In the genomic region with DNA sequence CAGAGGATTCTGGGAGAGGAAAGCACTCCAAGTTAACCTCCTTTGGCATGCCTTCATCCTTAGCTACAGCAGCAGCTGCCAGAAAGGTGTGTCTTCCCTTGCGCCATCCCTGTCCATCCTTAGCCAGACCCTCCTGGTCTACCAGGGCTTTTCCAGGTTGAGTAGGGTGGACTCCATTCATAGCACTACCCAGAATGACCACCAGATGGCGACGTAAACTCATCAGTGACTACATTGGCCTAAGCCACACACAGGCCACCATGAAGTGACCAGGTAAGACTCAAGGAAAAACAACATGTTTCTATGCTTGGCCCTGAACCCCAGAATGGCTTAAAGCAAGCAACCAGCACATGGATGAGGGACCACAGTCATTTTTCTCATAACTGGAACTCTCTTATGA, we compare ENCODE assay signal across 8 mouse cellular contexts. TPM values are rescaled to one million over a fixed set of nuclear protein-coding genes. Genes with fewer than 3 reads are reported as not detected.
DNase-seq lines count a peak whose midpoint lies in the region; ATAC-seq and TF ChIP-seq lines count a peak whose summit lies in the region.

No protein-coding gene starts in this region.

- H3K36me3 ChIP-seq in heart, embryonic 11.5 days (ENCODE audit: control insufficient read depth, insufficient read depth, low read length) = no peaks in the 10 kb centered on the region
- no peaks in the 10 kb centered on the region for H3K36me3 ChIP-seq in kidney, embryonic 15.5 days

- TF ChIP-seq POLR2A in embryonic fibroblast, embryonic 13.5 days (IDR thresholded peaks at IDR 0.05; ENCODE audit: low read depth, low read length) = no peak

- no peak overlapping the region for H3K4me3 ChIP-seq in embryonic fibroblast, embryonic 13.5 days (ENCODE audit: insufficient read depth, low read length)
- no peak overlapping the region for H3K4me3 ChIP-seq in heart, embryonic 11.5 days (ENCODE audit: low read depth, low read length)
- H3K4me3 ChIP-seq in kidney, embryonic 15.5 days (replicated peaks) = no peak overlapping the region

- no peaks in the 10 kb centered on the region for H3K9me3 ChIP-seq in heart, embryonic 11.5 days (replicated peaks; ENCODE audit: control insufficient read depth, low read length)
- no peaks in the 10 kb centered on the region for H3K9me3 ChIP-seq in kidney, embryonic 15.5 days (replicated peaks)

- H3K27ac ChIP-seq in embryonic fibroblast, embryonic 13.5 days (ENCODE audit: insufficient read depth, low read length) = no peak overlapping the region
- no peak overlapping the region for H3K27ac ChIP-seq in heart, embryonic 11.5 days (ENCODE audit: low read depth, low read length)
- no peak overlapping the region for H3K27ac ChIP-seq in kidney, embryonic 15.5 days

- DNase-seq in CD4-positive helper T cell, adult 2 months (ENCODE audit: low read depth, low spot score) = peak; percentile 69
- peak; percentile 93 for DNase-seq in brain, adult 2 months (ENCODE audit: low read depth, low spot score)
- peak; percentile 83 for DNase-seq in liver
- DNase-seq in naive thymus-derived CD4-positive, alpha-beta T cell, adult 2 months (ENCODE audit: low read depth) = peak; percentile 88
- peak; percentile 81 to 94 for DNase-seq in spleen, postnatal 4 days (ENCODE audit: low spot score in 2 of 2)

- H3K4me1 ChIP-seq in embryonic fibroblast, embryonic 13.5 days (ENCODE audit: control insufficient read depth, insufficient read depth, low read length) = no peaks in the 10 kb centered on the region
- H3K4me1 ChIP-seq in heart, embryonic 11.5 days (ENCODE audit: control insufficient read depth, insufficient read depth, low read length) = no peaks in the 10 kb centered on the region
- H3K4me1 ChIP-seq in kidney, embryonic 15.5 days = no peaks in the 10 kb centered on the region

- H3K9ac ChIP-seq in heart, embryonic 11.5 days (ENCODE audit: low read depth, low read length) = no peak overlapping the region
- H3K9ac ChIP-seq in kidney, embryonic 15.5 days = no peak overlapping the region

- H3K4me2 ChIP-seq in heart, embryonic 11.5 days = no peak overlapping the region
- no peak overlapping the region for H3K4me2 ChIP-seq in kidney, embryonic 15.5 days

- H3K27me3 ChIP-seq in heart, embryonic 11.5 days (ENCODE audit: control insufficient read depth, insufficient read depth, low read length) = 0 out of 2 replicates have a peak, but pooled peaks cover 3% of the 10 kb centered on the region
- peaks cover 12% of the 10 kb centered on the region for H3K27me3 ChIP-seq in kidney, embryonic 15.5 days

- WGBS in heart, embryonic 11.5 days (ENCODE audit: insufficient replicate concordance) = 12% methylated on average over 3 of the region's 3 CpGs
- WGBS in kidney, embryonic 15.5 days = 18% methylated on average over 3 of the region's 3 CpGs

- peak; percentile 42; the same call in 1 of the 2 replicates for ATAC-seq in heart, embryonic 11.5 days (replicated peaks; ENCODE audit: insufficient number of reproducible peaks, low FRiP score, low TSS enrichment)
- ATAC-seq in kidney, embryonic 15.5 days (replicated peaks; ENCODE audit: low FRiP score) = peak; percentile 86

- TF ChIP-seq CTCF in embryonic fibroblast, embryonic 13.5 days (IDR thresholded peaks at IDR 0.05; ENCODE audit: borderline replicate concordance, insufficient read depth, low read length) = peak; percentile 82

RNA-seq across cellular contexts. Expression of a gene that starts 8.3 kb away (rescaled TPM):
- 24.3 and 26.8 TPM in 2 replicates for polyA plus RNA-seq in embryonic fibroblast, embryonic 13.5 days (2011; ENCODE audit: insufficient read length, low read depth, missing spikeins)
- polyA plus RNA-seq in heart, embryonic 11.5 days (2014; fragmentation: Nextera tagmentation; extraction: Ambion mirVana) = 14.2 and 17.9 TPM in 2 replicates
- polyA plus RNA-seq in kidney, embryonic 15.5 days (2015; fragmentation: Nextera tagmentation; extraction: Ambion mirVana) = 22.4 and 23.6 TPM in 2 replicates
